Mouse (Mus musculus) liver, embryonic 12.5 days (tissue): ENCODE results near the gene Hdgfl2. TPM values are rescaled to one million over a fixed set of nuclear protein-coding genes. Genes with fewer than 3 reads are reported as not detected.

ENCODE experiments used
- polyA plus RNA-seq: library from polyadenylated mRNA; unstranded; fragments of >200 nt; fragmentation: Nextera tagmentation; extraction: Ambion mirVana; gene quantifications from 2 replicates; pipeline ENCODE4 v1.2.1, GENCODE M21; 2016

The Hdgfl2 gene
- polyA plus RNA-seq, 1 experiment from 2014 or later, result 89.4 TPM

Other genes with a start within 250 kb of the Hdgfl2 start
- gene Zfp119a, start 200.7 kb upstream of the Hdgfl2 start, polyA plus RNA-seq, result 3.0 and 3.3 TPM in 2 replicates
- 8.3 and 9.8 TPM in 2 replicates for gene Zfp959, start 187.5 kb upstream of the Hdgfl2 start, polyA plus RNA-seq
- 1.8 and 2.5 TPM in 2 replicates for gene Zfp119b, start 130.1 kb upstream of the Hdgfl2 start, polyA plus RNA-seq
- 4.5 and 5.4 TPM in 2 replicates for gene Ebi3, start 127.0 kb upstream of the Hdgfl2 start, polyA plus RNA-seq
- 14.6 and 15.6 TPM in 2 replicates for gene Yju2, start 120.5 kb upstream of the Hdgfl2 start, polyA plus RNA-seq
- 0.81 and 0.95 TPM in 2 replicates for gene Shd, start 109.2 kb upstream of the Hdgfl2 start, polyA plus RNA-seq
- 1.7 and 2.3 TPM in 2 replicates for gene Fsd1, start 93.1 kb upstream of the Hdgfl2 start, polyA plus RNA-seq
- 1.8 and 2.1 TPM in 2 replicates for gene Stap2, start 74.0 kb upstream of the Hdgfl2 start, polyA plus RNA-seq
- gene Mpnd, start 73.9 kb upstream of the Hdgfl2 start, polyA plus RNA-seq, result 27.4 and 29.1 TPM in 2 replicates
- 66.4 and 67.9 TPM in 2 replicates for gene Sh3gl1, start 43.0 kb upstream of the Hdgfl2 start, polyA plus RNA-seq
- 34.3 and 37.6 TPM in 2 replicates for gene Chaf1a, start 39.2 kb upstream of the Hdgfl2 start, polyA plus RNA-seq
- gene Ubxn6, start 4.6 kb upstream of the Hdgfl2 start, polyA plus RNA-seq, result 15.8 and 17.9 TPM in 2 replicates
- 0.05 and 0.06 TPM in 2 replicates for gene Plin4, start 30.2 kb downstream of the Hdgfl2 start, polyA plus RNA-seq
- gene Plin5, start 38.0 kb downstream of the Hdgfl2 start, polyA plus RNA-seq, result 0.25 and 0.38 TPM in 2 replicates
- gene Lrg1, start 42.4 kb downstream of the Hdgfl2 start, polyA plus RNA-seq, result 0.27 and 0.48 TPM in 2 replicates
- 1.5 and 1.7 TPM in 2 replicates for gene Sema6b, start 60.7 kb downstream of the Hdgfl2 start, polyA plus RNA-seq
- 3.7 TPM in 2 replicates for gene Tnfaip8l1, start 82.8 kb downstream of the Hdgfl2 start, polyA plus RNA-seq
- 66.2 and 71.0 TPM in 2 replicates for gene Mydgf, start 104.3 kb downstream of the Hdgfl2 start, polyA plus RNA-seq
- 27.1 and 28.5 TPM in 2 replicates for gene Dpp9, start 139.3 kb downstream of the Hdgfl2 start, polyA plus RNA-seq
- 10.2 and 10.7 TPM in 2 replicates for gene Fem1a, start 177.2 kb downstream of the Hdgfl2 start, polyA plus RNA-seq
- 3.8 and 4.1 TPM in 2 replicates for gene Ticam1, start 197.2 kb downstream of the Hdgfl2 start, polyA plus RNA-seq
- gene Plin3, start 213.2 kb downstream of the Hdgfl2 start, polyA plus RNA-seq, result 28.3 and 30.2 TPM in 2 replicates
- gene Arrdc5, start 220.7 kb downstream of the Hdgfl2 start, polyA plus RNA-seq, result not detected in 2 replicates
- gene Uhrf1, start 223.7 kb downstream of the Hdgfl2 start, polyA plus RNA-seq, result 153 and 154 TPM in 2 replicates
- 13.6 and 13.9 TPM in 2 replicates for gene Kdm4b, start 246.4 kb downstream of the Hdgfl2 start, polyA plus RNA-seq